8 mouse cellular contexts compared by ENCODE assay signal in genomic region chr6:124856916-124857839, GRCm38 (mm10). TPM values are rescaled to one million over a fixed set of nuclear protein-coding genes. Genes with fewer than 3 reads are reported as not detected.
DNase-seq lines count a peak whose midpoint lies in the region; ATAC-seq lines count a peak whose summit lies in the region.

P3h3 (minus strand) TSS chr6:124857752.

- peak; percentile 81 for ATAC-seq in activated CD4-positive, CD25-positive, alpha-beta regulatory T cell, adult 4 months
- peak; percentile 82 for ATAC-seq in common myeloid progenitor, adult 5-6 weeks (replicated peaks; ENCODE audit: low read depth, poor library complexity, severe bottlenecking)
- ATAC-seq in megakaryocyte-erythroid progenitor cell, adult 5-6 weeks (replicated peaks; ENCODE audit: low FRiP score, low TSS enrichment, poor library complexity, severe bottlenecking) = peak; percentile 74

- DNase-seq in gastrocnemius, postnatal 14 days = peak; percentile 87
- peak; percentile 84 for DNase-seq in induced T-regulatory cell, adult 2 months (ENCODE audit: low read depth)
- peak; percentile 83 to 92 for DNase-seq in left cerebral cortex, postnatal 14 days (ENCODE audit: low spot score in 2 of 2)
- peak; percentile 85 for DNase-seq in right cerebral cortex, postnatal 14 days
- peak; percentile 74 for DNase-seq in urinary bladder, postnatal 25 days (ENCODE audit: low spot score)

- intact Hi-C loops in gastrocnemius, postnatal 14 days (cut with DNase I; ENCODE audit: low total_unique reads) = no loop called here
- intact Hi-C loops in left cerebral cortex, postnatal 14 days (cut with DNase I) = loop anchor here (2.0 kb wide), 1 partner anchor 60 kb away; no protein-coding TSS in a partner anchor

RNA-seq across cellular contexts. Expression of gene P3h3, which starts in this region (rescaled TPM):
- not detected for polyA plus RNA-seq in activated CD4-positive, CD25-positive, alpha-beta regulatory T cell, adult 4 months (2017; shearing (Covaris generic))
- 8.3 and 8.7 TPM in 2 replicates for total RNA-seq in common myeloid progenitor, adult 5-6 weeks (2017)
- total RNA-seq in gastrocnemius, postnatal 14 days (2021) = 10 to 100 TPM; 19.7 to 24.2 TPM
- total RNA-seq in left cerebral cortex, postnatal 14 days (2021) = 10 to 100 TPM; 25.9 to 32.9 TPM
- 0.61 and 3.0 TPM in 2 replicates for total RNA-seq in megakaryocyte-erythroid progenitor cell, adult 5-6 weeks (2014; fragmentation: Nextera tagmentation)
- 0.89 and 2.2 TPM in 2 replicates for total RNA-seq in megakaryocyte-erythroid progenitor cell, adult 5-6 weeks (2017)

Comparison
In these comparisons a context has a peak if more than half of its experiments do, and no peak if none do; other contexts are left out.
1. Peak in every context shown above with its lines: DNase-seq and ATAC-seq.
2. Peak in ATAC-seq in activated CD4-positive, CD25-positive, alpha-beta regulatory T cell, adult 4 months; RNA of the gene not detected or under 1 TPM.